Mouse (Mus musculus) gastrocnemius, adult 8-10 months (tissue): ENCODE results near the gene Ntn3. TPM values are rescaled to one million over a fixed set of nuclear protein-coding genes. Genes with fewer than 3 reads are reported as not detected.

Experiments
- microRNA-seq: library from miRNA; unstranded; fragments of <30 nt; microRNA quantifications from one replicate; pipeline ENCODE4 v1.2.0, GENCODE M21; 2022
- total RNA-seq, 4 experiments: library from RNA; stranded (reverse); gene quantifications; 2 replicates each; pipeline ENCODE4 v1.2.4; 2022

The Ntn3 gene
- total RNA-seq, 4 experiments from 2014 or later: 0.19 to 0.53 (median 0.42) TPM

Small RNAs within 50 kb of the gene (microRNA-seq; reads per million reads assigned to microRNA genes)
- not detected for gene Mir5134
- not detected for gene Mir6965

Other genes starting within 250 kb of the Ntn3 start
- gene Prss30, start 229.0 kb downstream of the Ntn3 start, total RNA-seq: not detected
- not detected for gene Prss22, start 211.4 kb downstream of the Ntn3 start, total RNA-seq
- not detected for gene Prss27, start 171.4 kb downstream of the Ntn3 start, total RNA-seq
- 1 to 10 TPM; 5.8 to 8.0 (median 6.1) TPM for gene Kctd5, start 136.0 kb downstream of the Ntn3 start, total RNA-seq
- gene Pdpk1, start 58.6 kb downstream of the Ntn3 start, total RNA-seq: 10 to 100 TPM; 36.6 to 43.2 (median 39.8) TPM
- 10 to 100 TPM in 2 of 4 experiments, 1 to 10 TPM in 2; 9.4 to 12.8 (median 10.3) TPM for gene Amdhd2, start 45.8 kb downstream of the Ntn3 start, total RNA-seq
- gene Atp6v0c, start 39.8 kb downstream of the Ntn3 start, total RNA-seq: 100 to 1,000 TPM; 152 to 173 (median 158) TPM
- gene Tbc1d24, start 4.0 kb downstream of the Ntn3 start, total RNA-seq: 1 to 10 TPM; 4.8 to 7.0 (median 5.8) TPM
- 1 to 10 TPM; 1.1 to 1.5 (median 1.3) TPM for gene Tedc2, start 11.3 kb upstream of the Ntn3 start, total RNA-seq
- under 1 TPM; 0.10 to 0.48 (median 0.32) TPM for gene Ccnf, start 42.0 kb upstream of the Ntn3 start, total RNA-seq
- not detected for gene Abca17, start 141.5 kb upstream of the Ntn3 start, total RNA-seq
- gene Abca3, start 142.4 kb upstream of the Ntn3 start, total RNA-seq: 1 to 10 TPM; 5.7 to 6.7 (median 6.4) TPM
- 10 to 100 TPM; 51.0 to 54.1 (median 52.4) TPM for gene Rnps1, start 205.0 kb upstream of the Ntn3 start, total RNA-seq
- 100 to 1,000 TPM; 133 to 159 (median 146) TPM for gene Eci1, start 217.1 kb upstream of the Ntn3 start, total RNA-seq
- gene Dnase1l2, start 233.6 kb upstream of the Ntn3 start, total RNA-seq: 1 to 10 TPM in 1 of 4 experiments, under 1 TPM in 3; 0.15 to 1.0 (median 0.79) TPM